Mouse (Mus musculus) stomach, postnatal 0 days (tissue): ENCODE results near the gene Bach2.

Experiments used
- CTCF ChIP-seq: IDR thresholded peaks from 2 replicates; pipeline ENCODE4 v1.5.1; 2016; ENCODE audit warnings: antibody characterized with exemption, low read depth, mild to moderate bottlenecking, moderate library complexity
- EP300 ChIP-seq: optimal IDR thresholded peaks from 2 replicates; pipeline ENCODE3; 2016; ENCODE audit warnings: antibody characterized with exemption

GRCm38 (mm10) chr4:32464540-32464939, 225.9 kb downstream of the Bach2 start:
- no peak for TF ChIP-seq CTCF
- no peak for TF ChIP-seq EP300
